Mouse (Mus musculus): ENCODE measurements at regions not wholly inside any gene's neighbourhood (a gene's known extent, or its start where the extent isn't known, plus 50 kb on each side); places are given as distances from the start of the nearest gene placed in this dataset.

GRCm38 (mm10) chr13:115425610-115426562 is 324.1 kb upstream of the Itga1 start:
- no peak for DNase-seq

GRCm38 (mm10) chr13:115423761-115424160 is 322.0 kb upstream of the Itga1 start:
- peak; percentile 16 for DNase-seq

GRCm38 (mm10) chr13:115421483-115421882 is 319.7 kb upstream of the Itga1 start:
- no peak for DNase-seq

- DNase-seq: no peak
Measured at GRCm38 (mm10) chr13:115417829-115418228, 316.1 kb upstream of the Itga1 start.

- DNase-seq: no peak
Measured at GRCm38 (mm10) chr13:115413721-115414531, 312.2 kb upstream of the Itga1 start.

GRCm38 (mm10) chr13:115405916-115406315 is 304.2 kb upstream of the Itga1 start:
- DNase-seq: peak; percentile 59

GRCm38 (mm10) chr13:115400706-115401215 is 299.0 kb upstream of the Itga1 start:
- no peak for DNase-seq

GRCm38 (mm10) chr13:115379682-115380081 is 277.9 kb upstream of the Itga1 start:
- DNase-seq: peak; percentile 2

- DNase-seq: no peak
Measured at GRCm38 (mm10) chr13:115376180-115376880, 274.6 kb upstream of the Itga1 start.

GRCm38 (mm10) chr13:115361457-115361856 is 259.7 kb upstream of the Itga1 start:
- DNase-seq: no peak

- DNase-seq: no peak
Measured at GRCm38 (mm10) chr13:115347022-115347398, 245.2 kb upstream of the Itga1 start.

GRCm38 (mm10) chr13:115346115-115347021 is 244.6 kb upstream of the Itga1 start:
- DNase-seq: no peak

- DNase-seq: no peak
Measured at GRCm38 (mm10) chr13:115329000-115329960, 227.5 kb upstream of the Itga1 start.

GRCm38 (mm10) chr13:115326294-115326693 is 224.5 kb upstream of the Itga1 start:
- DNase-seq: no peak

- no peak for DNase-seq
Measured at GRCm38 (mm10) chr13:115316681-115317080, 214.9 kb upstream of the Itga1 start.

- no peak for DNase-seq
Measured at GRCm38 (mm10) chr13:115308586-115308985, 206.8 kb upstream of the Itga1 start.

- DNase-seq: no peak
Measured at GRCm38 (mm10) chr13:115287371-115287770, 185.6 kb upstream of the Itga1 start.

GRCm38 (mm10) chr13:115266164-115266563 is 164.4 kb upstream of the Itga1 start:
- no peak for DNase-seq

- no peak for DNase-seq
Measured at GRCm38 (mm10) chr13:115257345-115257744, 155.6 kb upstream of the Itga1 start.

- no peak for DNase-seq
Measured at GRCm38 (mm10) chr13:115252541-115252940, 150.8 kb upstream of the Itga1 start.

Measured in adrenal gland, adult 8-10 months (tissue).